Mouse (Mus musculus) MEL (cell line): Measurements from ENCODE around the gene Fam196b. TPM values are rescaled to one million over a fixed set of nuclear protein-coding genes. Genes with fewer than 3 reads are reported as not detected.

Experiments used
- DNase-seq: peaks from one replicate; pipeline ENCODE4 v3.0.0; 2011; ENCODE audit warnings: low read depth, low spot score
- H3K27ac ChIP-seq: 2 replicates; pipeline ENCODE4 v1.5.1; 2012; ENCODE audit warnings: low read depth, mild to moderate bottlenecking, control low read depth, low read length, moderate library complexity; ENCODE audit not compliant: control insufficient read depth
- H3K27me3 ChIP-seq, 2 experiments: fragments of 150-350 bp in 1 of 2; sonication (generic) in 1 of 2; 2 replicates each; pipeline ENCODE4 v1.6.1; 2012; ENCODE audit warnings: low read length in 2 of 2, mild to moderate bottlenecking in 2 of 2, improper control_type of control experiment in 1 of 2, moderate library complexity in 1 of 2; ENCODE audit not compliant: insufficient read depth in 2 of 2, control insufficient read depth in 1 of 2
- H3K36me3 ChIP-seq, 2 experiments: 2 replicates each; pipeline ENCODE4 v1.6.1; 2012 to 2014; ENCODE audit warnings: low read length in 2 of 2, improper control_type of control experiment in 1 of 2, inconsistent platforms in 1 of 2, mild to moderate bottlenecking in 1 of 2; ENCODE audit not compliant: insufficient read depth in 2 of 2, control insufficient read depth in 1 of 2
- H3K4me1 ChIP-seq, 2 experiments: fragments of 150-350 bp in 1 of 2; sonication (generic) in 1 of 2; 2 replicates each; pipeline ENCODE4 v1.6.1; 2012; ENCODE audit warnings: low read length in 2 of 2, improper control_type of control experiment in 1 of 2, mild to moderate bottlenecking in 1 of 2; ENCODE audit not compliant: insufficient read depth in 2 of 2, control insufficient read depth in 1 of 2
- H3K4me3 ChIP-seq, 2 experiments: fragments of 150-350 bp in 1 of 2; sonication (generic) in 1 of 2; 2 replicates each; pipeline ENCODE4 v1.5.1; 2012; ENCODE audit warnings: low read depth in 2 of 2, low read length in 2 of 2, mild to moderate bottlenecking in 2 of 2, moderate library complexity in 2 of 2, control low read depth in 1 of 2, improper control_type of control experiment in 1 of 2; ENCODE audit not compliant: control insufficient read depth in 1 of 2, insufficient read depth in 1 of 2
- H3K79me2 ChIP-seq: 2 replicates; pipeline ENCODE4 v1.6.1; 2012; ENCODE audit warnings: mild to moderate bottlenecking, low read length, moderate library complexity; ENCODE audit not compliant: control insufficient read depth, poor library complexity, insufficient read depth
- H3K9ac ChIP-seq: 2 replicates; pipeline ENCODE4 v1.6.1; 2012; ENCODE audit warnings: low read depth, mild to moderate bottlenecking, control low read depth, low read length, moderate library complexity; ENCODE audit not compliant: control insufficient read depth, poor library complexity, severe bottlenecking
- H3K9me3 ChIP-seq: fragments of 150-350 bp; sonication (generic); replicated peaks from 2 replicates; pipeline ENCODE4 v1.6.1; 2012; ENCODE audit warnings: mild to moderate bottlenecking, low read length, improper control_type of control experiment, moderate library complexity; ENCODE audit not compliant: insufficient read depth
- CTCF ChIP-seq, 3 experiments: IDR thresholded peaks in 2 of 3; conservative IDR thresholded peaks in 1 of 3; 2 replicates each; pipeline ENCODE4 v1.5.1; 2011 to 2012; ENCODE audit warnings: low read length in 3 of 3, low read depth in 2 of 3, mild to moderate bottlenecking in 2 of 3, improper control_type of control experiment in 1 of 3, inconsistent platforms in 1 of 3, mixed read lengths in 1 of 3, moderate library complexity in 1 of 3; ENCODE audit not compliant: control insufficient read depth in 1 of 3, insufficient read depth in 1 of 3, poor library complexity in 1 of 3, severe bottlenecking in 1 of 3
- ELF1 ChIP-seq: IDR thresholded peaks from 2 replicates; pipeline ENCODE4 v1.6.1; 2014; ENCODE audit warnings: low read depth, mild to moderate bottlenecking, inconsistent platforms, low read length, improper control_type of control experiment, moderate library complexity
- EP300 ChIP-seq, 2 experiments: IDR thresholded peaks; 2 replicates each; pipeline ENCODE4 v1.6.1; 2011; ENCODE audit warnings: improper control_type of control experiment in 2 of 2, low read length in 2 of 2, low read depth in 1 of 2, mild to moderate bottlenecking in 1 of 2
- ETS1 ChIP-seq: IDR thresholded peaks from 2 replicates; pipeline ENCODE4 v1.6.1; 2012; ENCODE audit warnings: low read depth, mild to moderate bottlenecking, inconsistent platforms, low read length, improper control_type of control experiment, moderate library complexity
- GABPA ChIP-seq: IDR thresholded peaks from 2 replicates; pipeline ENCODE4 v1.6.1; 2012; ENCODE audit warnings: low read depth, mild to moderate bottlenecking, inconsistent platforms, low read length, improper control_type of control experiment, moderate library complexity
- JUND ChIP-seq: IDR thresholded peaks from 2 replicates; pipeline ENCODE4 v1.6.1; 2011; ENCODE audit warnings: low read depth, mild to moderate bottlenecking, improper control_type of control experiment, low read length
- MAFK ChIP-seq: IDR thresholded peaks from 2 replicates; pipeline ENCODE4 v1.6.1; 2011; ENCODE audit warnings: low read depth, mild to moderate bottlenecking, low read length, improper control_type of control experiment, borderline replicate concordance
- MAX ChIP-seq: IDR thresholded peaks from 2 replicates; pipeline ENCODE4 v1.6.1; 2011; ENCODE audit warnings: low read length, improper control_type of control experiment
- MEF2A ChIP-seq: IDR thresholded peaks from 2 replicates; pipeline ENCODE4 v1.6.1; 2014; ENCODE audit warnings: low read depth, mild to moderate bottlenecking, inconsistent platforms, low read length, improper control_type of control experiment; ENCODE audit not compliant: poor library complexity, insufficient replicate concordance, severe bottlenecking; ENCODE audit errors: extremely low read depth
- MXI1 ChIP-seq: IDR thresholded peaks from 2 replicates; pipeline ENCODE4 v1.6.1; 2011; ENCODE audit warnings: mild to moderate bottlenecking, low read depth, low read length, improper control_type of control experiment
- MYC ChIP-seq: IDR thresholded peaks from 2 replicates; pipeline ENCODE4 v1.6.1; 2011; ENCODE audit warnings: low read depth, mild to moderate bottlenecking, low read length, improper control_type of control experiment, moderate library complexity
- NELFE ChIP-seq: IDR thresholded peaks from 2 replicates; pipeline ENCODE4 v1.6.1; 2011; ENCODE audit warnings: low read depth, low read length, improper control_type of control experiment
- RAD21 ChIP-seq: IDR thresholded peaks from 2 replicates; pipeline ENCODE4 v1.6.1; 2011; ENCODE audit warnings: mild to moderate bottlenecking, low read depth, low read length, improper control_type of control experiment
- RCOR1 ChIP-seq: IDR thresholded peaks from 2 replicates; pipeline ENCODE4 v1.6.1; 2012; ENCODE audit warnings: low read depth, mild to moderate bottlenecking, inconsistent platforms, low read length, improper control_type of control experiment
- SMC3 ChIP-seq: IDR thresholded peaks from 2 replicates; pipeline ENCODE4 v1.6.1; 2011; ENCODE audit warnings: low read depth, low read length, improper control_type of control experiment
- TAL1 ChIP-seq: IDR thresholded peaks from 2 replicates; pipeline ENCODE4 v1.6.1; 2012; ENCODE audit warnings: mild to moderate bottlenecking, inconsistent platforms, low read length, moderate library complexity, mixed read lengths
- USF2 ChIP-seq, 2 experiments: IDR thresholded peaks; 2 replicates each; pipeline ENCODE4 v1.6.1; 2011 to 2012; ENCODE audit warnings: improper control_type of control experiment in 2 of 2, low read length in 2 of 2, borderline replicate concordance in 1 of 2, inconsistent platforms in 1 of 2, low read depth in 1 of 2, mild to moderate bottlenecking in 1 of 2; ENCODE audit not compliant: insufficient read depth in 1 of 2
- ZKSCAN1 ChIP-seq: IDR thresholded peaks from 2 replicates; pipeline ENCODE4 v1.6.1; 2012; ENCODE audit warnings: low read depth, mild to moderate bottlenecking, inconsistent platforms, low read length, improper control_type of control experiment, moderate library complexity
- ZNF384 ChIP-seq: IDR thresholded peaks from 2 replicates; pipeline ENCODE4 v1.6.1; 2012; ENCODE audit warnings: low read depth, mild to moderate bottlenecking, inconsistent platforms, low read length, improper control_type of control experiment
- polyA plus RNA-seq, 2 experiments: library from polyadenylated mRNA; stranded (reverse) in 1 of 2; unstranded in 1 of 2; fragments of >175 nt in 1 of 2; fragments of >200 nt in 1 of 2; gene quantifications; 2 replicates each; pipeline versions ENCODE4 v1.2.1 to v1.2.4; 2012; ENCODE audit warnings: low replicate concordance in 2 of 2, low read depth in 1 of 2; ENCODE audit not compliant: insufficient read length in 2 of 2, insufficient read depth in 1 of 2, missing spikeins in 1 of 2
- total RNA-seq: library from RNA; depleted of rRNA; stranded (reverse); fragments of 300-350 nt; gene quantifications from 2 replicates; pipeline ENCODE4 v1.2.3, GENCODE M21; 2012

The Fam196b gene
- total and polyA plus RNA-seq, 3 experiments: 0.10 to 0.23 TPM; not detected in 1

DNA sequence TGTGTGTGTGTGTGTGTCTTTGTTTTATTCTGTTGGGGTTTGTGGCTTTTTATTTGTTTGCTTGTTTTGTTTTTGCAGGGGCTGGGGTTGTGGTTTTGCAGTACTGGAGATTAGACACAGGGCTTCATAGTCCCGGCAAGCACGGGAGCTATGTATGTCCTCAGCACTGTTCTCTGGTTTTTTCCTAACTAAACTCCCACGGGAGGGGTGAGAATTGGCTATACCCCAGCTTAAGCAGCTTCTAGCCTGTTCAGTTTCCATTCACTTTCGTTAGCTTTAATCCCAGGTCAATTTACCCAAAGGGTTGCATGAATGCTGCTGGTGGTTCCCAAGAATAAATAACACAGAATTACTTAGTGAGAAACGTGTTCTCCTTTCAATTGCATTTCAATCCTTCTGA is 92.2 kb downstream of the Fam196b start:
- H3K9me3 ChIP-seq: no peaks in the 10 kb centered on the region
- H3K4me1 ChIP-seq: no peaks in the 10 kb centered on the region
- TF ChIP-seq EP300 (IDR thresholded peaks at IDR 0.05; ENCODE audit: low read depth in 1 of 2, low read length in 2 of 2): no peak
- no peak for DNase-seq
- no peak overlapping the region for H3K4me3 ChIP-seq
- H3K79me2 ChIP-seq: no peaks in the 10 kb centered on the region
- H3K36me3 ChIP-seq: no peaks in the 10 kb centered on the region; a peak in 2 of 4 replicates
- no peak overlapping the region for H3K9ac ChIP-seq
- no peaks in the 10 kb centered on the region for H3K27me3 ChIP-seq
- no peak overlapping the region for H3K27ac ChIP-seq

DNA sequence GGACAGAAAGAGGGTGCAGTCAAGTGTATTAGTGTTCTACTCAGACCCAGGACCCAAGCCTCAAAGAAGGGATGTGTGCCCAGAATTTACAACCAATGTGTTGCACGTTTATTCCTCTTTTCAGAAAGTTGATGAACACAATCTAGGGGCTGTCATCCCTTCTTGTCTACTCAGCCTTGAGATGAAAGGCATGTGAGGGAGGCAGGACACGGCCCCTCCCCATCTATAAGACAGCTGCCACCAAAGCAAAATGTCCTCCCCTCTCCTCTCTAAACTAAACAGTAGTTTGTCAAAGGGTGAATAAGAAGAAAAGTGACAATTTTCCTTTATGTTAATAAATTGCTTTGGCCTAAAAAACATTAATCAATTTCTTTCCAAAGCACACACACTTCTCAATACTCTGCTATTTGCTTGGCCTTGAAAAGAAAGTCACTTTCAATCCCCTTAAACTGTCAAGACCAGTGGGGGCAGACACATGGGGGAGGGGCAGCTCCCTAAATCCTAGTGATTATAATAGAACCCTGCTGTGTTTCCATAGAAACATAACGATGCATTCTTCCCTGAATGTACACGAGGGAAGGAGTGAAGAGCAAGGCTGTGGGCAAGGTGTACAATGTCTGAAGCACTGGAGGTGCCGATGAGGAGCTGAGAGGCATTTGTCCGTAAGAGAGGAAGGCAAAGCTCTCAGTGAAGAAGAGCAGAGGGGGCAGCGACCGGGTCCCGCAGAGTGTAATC is 101.4 kb downstream of the Fam196b start:
- no peak overlapping the region for H3K27ac ChIP-seq
- H3K27me3 ChIP-seq: no peaks in the 10 kb centered on the region
- H3K9me3 ChIP-seq: no peaks in the 10 kb centered on the region
- H3K79me2 ChIP-seq: no peaks in the 10 kb centered on the region
- DNase-seq: no peak
- TF ChIP-seq CTCF (IDR thresholded peaks at IDR 0.05 in 2 of 3, conservative IDR thresholded peaks at IDR 0.05 in 1 of 3; ENCODE audit: control insufficient read depth in 1 of 3, insufficient read depth in 1 of 3, low read depth in 2 of 3, low read length in 3 of 3, poor library complexity in 1 of 3, severe bottlenecking in 1 of 3) (no peak), MXI1 (no peak), ETS1 (no peak)
- H3K4me3 ChIP-seq: no peak overlapping the region
- H3K4me1 ChIP-seq: no peaks in the 10 kb centered on the region
- no peak overlapping the region for H3K9ac ChIP-seq
- peaks cover 0 to 9% of the 10 kb centered on the region in 2 experiments; a peak in 2 of 4 replicates for H3K36me3 ChIP-seq

DNA sequence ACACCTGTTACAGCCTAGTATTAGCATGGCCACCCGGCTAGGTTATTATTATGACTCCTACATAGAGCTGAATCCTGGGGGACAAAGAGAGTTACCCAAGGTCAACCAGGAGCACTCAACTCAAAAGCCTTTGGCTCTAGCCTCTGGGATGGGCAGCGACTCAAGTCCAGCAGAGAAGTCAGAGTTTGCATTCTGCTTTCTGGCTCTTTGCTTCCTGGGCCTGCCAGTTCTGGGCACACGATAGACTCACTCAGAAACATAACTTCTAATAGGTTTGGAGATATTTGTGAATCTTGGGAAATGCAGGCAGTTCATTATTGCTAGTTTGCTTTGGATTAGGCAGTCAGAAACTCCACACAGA is 102.0 kb downstream of the Fam196b start:
- Histone ChIP-seq H3K27ac (no peak overlapping the region), H3K4me3 (no peak overlapping the region), H3K79me2 (no peaks in the 10 kb centered on the region), H3K4me1 (no peaks in the 10 kb centered on the region), H3K27me3 (no peaks in the 10 kb centered on the region), H3K9ac (no peak overlapping the region), H3K36me3 (peaks cover 0 to 9% of the 10 kb centered on the region in 2 experiments; a peak in 2 of 4 replicates), H3K9me3 (no peaks in the 10 kb centered on the region)
- no peak for DNase-seq
- TF ChIP-seq MYC: no peak
- TF ChIP-seq USF2 (IDR thresholded peaks at IDR 0.05; ENCODE audit: borderline replicate concordance in 1 of 2, insufficient read depth in 1 of 2, low read depth in 1 of 2, low read length in 2 of 2): no peak
- no peak for TF ChIP-seq MAFK
- no peak for TF ChIP-seq ZKSCAN1
- no peak for TF ChIP-seq CTCF (IDR thresholded peaks at IDR 0.05 in 2 of 3, conservative IDR thresholded peaks at IDR 0.05 in 1 of 3; ENCODE audit: control insufficient read depth in 1 of 3, insufficient read depth in 1 of 3, low read depth in 2 of 3, low read length in 3 of 3, poor library complexity in 1 of 3, severe bottlenecking in 1 of 3)
- no peak for TF ChIP-seq RAD21
- no peak for TF ChIP-seq NELFE
- no peak for TF ChIP-seq SMC3
- no peak for TF ChIP-seq MXI1
- no peak for TF ChIP-seq MAX
- TF ChIP-seq ZNF384: no peak
- no peak for TF ChIP-seq MEF2A
- TF ChIP-seq RCOR1: no peak
- no peak for TF ChIP-seq JUND
- no peak for TF ChIP-seq ELF1
- no peak for TF ChIP-seq GABPA
- TF ChIP-seq TAL1: no peak
- TF ChIP-seq, all 39 proteins: peak for 0
